Mouse (Mus musculus): ENCODE measurements at regions not wholly inside any gene's neighbourhood (a gene's known extent, or its start where the extent isn't known, plus 50 kb on each side); places are given as distances from the start of the nearest gene placed in this dataset.

DNA sequence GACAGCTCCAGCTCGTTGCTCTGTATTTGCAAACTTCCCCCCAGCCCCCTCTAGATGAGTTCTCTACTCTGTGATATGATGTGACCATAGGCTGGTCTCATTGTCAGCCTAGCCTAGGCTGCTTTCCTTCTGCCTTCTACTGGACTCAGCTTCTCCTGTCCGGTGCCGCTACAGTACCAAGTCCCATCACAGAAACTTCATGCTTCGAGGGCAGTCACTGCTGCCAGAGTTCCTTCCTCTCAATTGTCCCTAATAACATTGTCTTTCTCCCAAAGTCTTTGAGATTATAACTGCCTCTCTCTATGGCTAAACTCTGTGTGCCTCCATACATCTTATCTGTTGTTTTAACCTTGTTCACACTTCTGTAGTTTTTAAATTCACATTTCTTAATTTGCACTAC lies 114.0 kb upstream of the Fmo9 start:
- TF ChIP-seq REST (IDR thresholded peaks at IDR 0.05; ENCODE audit: insufficient read depth, insufficient read length) (no peak), MYOD1 (IDR thresholded peaks at IDR 0.05; ENCODE audit: control insufficient read depth in 1 of 3, insufficient read length in 2 of 3, low read depth in 2 of 3) (no peak), SRF (IDR thresholded peaks at IDR 0.05; ENCODE audit: control insufficient read depth, insufficient read length, low read depth) (no peak), USF1 (IDR thresholded peaks at IDR 0.05; ENCODE audit: low read depth) (no peak), TCF3 (IDR thresholded peaks at IDR 0.05; ENCODE audit: insufficient read length, low read depth) (no peak), MYOG (IDR thresholded peaks at IDR 0.05; ENCODE audit: control insufficient read depth in 1 of 3, insufficient read depth in 1 of 3, insufficient read length in 2 of 3, low read depth in 2 of 3) (no peak), TCF12 (IDR thresholded peaks at IDR 0.05; ENCODE audit: insufficient read depth, poor library complexity, severe bottlenecking) (no peak), POLR2A (IDR thresholded peaks at IDR 0.05; ENCODE audit: insufficient read length, low read depth) (no peak), MAX (IDR thresholded peaks at IDR 0.05; ENCODE audit: low read depth) (no peak), E2F4 (IDR thresholded peaks at IDR 0.05; ENCODE audit: insufficient read depth) (no peak), CEBPB (IDR thresholded peaks at IDR 0.05; ENCODE audit: insufficient read depth, poor library complexity, severe bottlenecking) (no peak), POLR2AphosphoS2 (IDR thresholded peaks at IDR 0.05; ENCODE audit: insufficient read length, low read depth) (no peak)
- Histone ChIP-seq H3K27me3 (ENCODE audit: control insufficient read depth, insufficient read depth, insufficient read length) (no peaks in the 10 kb centered on the region), H3K36me3 (ENCODE audit: control insufficient read depth, insufficient read depth) (no peaks in the 10 kb centered on the region), H3K4me2 (ENCODE audit: low read depth) (no peak overlapping the region), H3K4me3 (no peak overlapping the region), H3K79me2 (ENCODE audit: control insufficient read depth, insufficient read depth) (no peaks in the 10 kb centered on the region), H3ac (ENCODE audit: control insufficient read depth, insufficient read length) (no peak overlapping the region)

DNA sequence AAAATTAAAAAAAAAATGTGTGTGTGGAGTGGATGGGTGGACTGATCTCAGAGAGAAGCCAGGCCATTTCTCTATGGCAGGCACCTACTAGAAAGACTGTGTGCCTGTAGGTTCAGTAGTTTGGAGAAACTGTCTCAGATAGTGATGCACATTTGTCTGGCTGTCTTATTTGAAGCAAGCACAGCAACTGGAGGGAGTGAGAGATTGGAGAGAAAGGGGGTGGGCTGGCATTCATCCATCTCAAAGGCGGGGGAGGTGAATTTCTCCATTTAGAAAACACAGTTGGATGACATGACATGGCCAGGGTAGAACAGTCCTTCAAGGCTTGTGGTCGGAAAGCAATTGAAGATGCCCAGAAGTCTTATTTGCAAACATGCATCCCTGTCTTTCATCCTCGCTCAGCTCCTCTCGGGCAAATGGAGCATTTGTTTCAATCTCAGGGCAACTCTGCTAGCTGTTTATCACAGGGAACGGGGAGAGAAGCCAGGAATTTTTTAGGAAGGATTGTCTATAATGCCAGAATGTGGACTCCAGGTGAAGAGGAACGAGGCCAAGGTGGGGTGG lies 114.8 kb upstream of the Fmo9 start:
- Histone ChIP-seq H3K36me3 (ENCODE audit: control insufficient read depth, insufficient read depth) (no peaks in the 10 kb centered on the region), H3K79me2 (ENCODE audit: control insufficient read depth, insufficient read depth) (no peaks in the 10 kb centered on the region), H3ac (ENCODE audit: control insufficient read depth, insufficient read length) (no peak overlapping the region), H3K27me3 (ENCODE audit: control insufficient read depth, insufficient read depth, insufficient read length) (no peaks in the 10 kb centered on the region), H3K4me3 (no peak overlapping the region), H3K4me2 (ENCODE audit: low read depth) (no peak overlapping the region)
- no peak for TF ChIP-seq E2F4 (IDR thresholded peaks at IDR 0.05; ENCODE audit: insufficient read depth)
- peak in 1 of 3 experiments; percentile 10 for TF ChIP-seq MYOD1 (IDR thresholded peaks at IDR 0.05; ENCODE audit: control insufficient read depth in 1 of 3, insufficient read length in 2 of 3, low read depth in 2 of 3)
- no peak for TF ChIP-seq CEBPB (IDR thresholded peaks at IDR 0.05; ENCODE audit: insufficient read depth, poor library complexity, severe bottlenecking)
- no peak for TF ChIP-seq POLR2AphosphoS2 (IDR thresholded peaks at IDR 0.05; ENCODE audit: insufficient read length, low read depth)

- no peaks in the 10 kb centered on the region for H3K36me3 ChIP-seq (ENCODE audit: control insufficient read depth, insufficient read depth)
- H3K4me2 ChIP-seq (ENCODE audit: low read depth): no peak overlapping the region
- TF ChIP-seq MYOG (IDR thresholded peaks at IDR 0.05; ENCODE audit: control insufficient read depth in 1 of 3, insufficient read depth in 1 of 3, insufficient read length in 2 of 3, low read depth in 2 of 3) (no peak), POLR2A (IDR thresholded peaks at IDR 0.05; ENCODE audit: insufficient read length, low read depth) (no peak), TCF3 (IDR thresholded peaks at IDR 0.05; ENCODE audit: insufficient read length, low read depth) (no peak), CEBPB (IDR thresholded peaks at IDR 0.05; ENCODE audit: insufficient read depth, poor library complexity, severe bottlenecking) (no peak), REST (IDR thresholded peaks at IDR 0.05; ENCODE audit: insufficient read depth, insufficient read length) (no peak), MYOD1 (IDR thresholded peaks at IDR 0.05; ENCODE audit: control insufficient read depth in 1 of 3, insufficient read length in 2 of 3, low read depth in 2 of 3) (no peak), POLR2AphosphoS2 (IDR thresholded peaks at IDR 0.05; ENCODE audit: insufficient read length, low read depth) (no peak), USF1 (IDR thresholded peaks at IDR 0.05; ENCODE audit: low read depth) (no peak), E2F4 (IDR thresholded peaks at IDR 0.05; ENCODE audit: insufficient read depth) (no peak), SRF (IDR thresholded peaks at IDR 0.05; ENCODE audit: control insufficient read depth, insufficient read length, low read depth) (no peak), TCF12 (IDR thresholded peaks at IDR 0.05; ENCODE audit: insufficient read depth, poor library complexity, severe bottlenecking) (no peak), MAX (IDR thresholded peaks at IDR 0.05; ENCODE audit: low read depth) (no peak)
- H3ac ChIP-seq (ENCODE audit: control insufficient read depth, insufficient read length): no peak overlapping the region
- no peaks in the 10 kb centered on the region for H3K27me3 ChIP-seq (ENCODE audit: control insufficient read depth, insufficient read depth, insufficient read length)
- H3K79me2 ChIP-seq (ENCODE audit: control insufficient read depth, insufficient read depth): no peaks in the 10 kb centered on the region
- no peak overlapping the region for H3K4me3 ChIP-seq
These were observed 115.3 kb upstream of the Fmo9 start for GRCm38 (mm10) chr1:166796931-166797330.

DNA sequence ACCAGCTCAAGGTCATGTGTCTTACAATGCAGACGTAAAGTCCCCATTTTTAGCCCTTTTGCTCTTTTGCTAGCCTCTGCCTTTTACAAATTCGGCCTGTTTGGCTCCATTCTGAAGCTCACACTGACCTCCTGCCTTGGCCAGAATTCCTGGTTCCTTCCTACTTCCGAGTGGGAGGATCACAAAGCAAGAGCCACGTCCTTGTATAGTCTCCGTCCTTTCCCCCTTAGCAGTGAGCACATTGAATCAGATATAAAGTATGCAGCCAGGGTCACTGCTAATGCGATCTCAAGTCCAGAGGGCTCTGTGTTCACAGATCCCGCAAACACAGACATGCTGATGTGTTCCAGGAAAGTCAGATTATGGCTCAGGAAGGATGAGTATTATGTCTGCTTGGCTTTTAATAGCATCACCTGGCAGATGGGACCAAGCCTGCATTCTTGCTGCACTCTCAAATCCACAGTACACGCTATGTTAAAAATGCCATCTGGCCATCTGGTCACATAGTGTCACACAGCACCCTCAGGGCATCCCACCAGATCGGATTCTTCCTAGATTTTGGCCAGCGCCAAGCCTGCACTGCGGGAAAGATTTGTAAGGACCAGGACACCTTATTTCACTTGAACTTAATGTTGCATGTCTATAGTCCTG lies 119.4 kb upstream of the Fmo9 start:
- Histone ChIP-seq H3K4me3 (no peak overlapping the region), H3ac (ENCODE audit: control insufficient read depth, insufficient read length) (no peak overlapping the region), H3K4me2 (ENCODE audit: low read depth) (no peak overlapping the region), H3K79me2 (ENCODE audit: control insufficient read depth, insufficient read depth) (no peaks in the 10 kb centered on the region), H3K27me3 (ENCODE audit: control insufficient read depth, insufficient read depth, insufficient read length) (no peaks in the 10 kb centered on the region), H3K36me3 (ENCODE audit: control insufficient read depth, insufficient read depth) (no peaks in the 10 kb centered on the region)
- TF ChIP-seq MYOG (IDR thresholded peaks at IDR 0.05; ENCODE audit: control insufficient read depth in 1 of 3, insufficient read depth in 1 of 3, insufficient read length in 2 of 3, low read depth in 2 of 3) (no peak), MAX (IDR thresholded peaks at IDR 0.05; ENCODE audit: low read depth) (no peak), SRF (IDR thresholded peaks at IDR 0.05; ENCODE audit: control insufficient read depth, insufficient read length, low read depth) (no peak), POLR2AphosphoS2 (IDR thresholded peaks at IDR 0.05; ENCODE audit: insufficient read length, low read depth) (no peak), CEBPB (IDR thresholded peaks at IDR 0.05; ENCODE audit: insufficient read depth, poor library complexity, severe bottlenecking) (no peak), MYOD1 (IDR thresholded peaks at IDR 0.05; ENCODE audit: control insufficient read depth in 1 of 3, insufficient read length in 2 of 3, low read depth in 2 of 3) (no peak), POLR2A (IDR thresholded peaks at IDR 0.05; ENCODE audit: insufficient read length, low read depth) (no peak), REST (IDR thresholded peaks at IDR 0.05; ENCODE audit: insufficient read depth, insufficient read length) (no peak), E2F4 (IDR thresholded peaks at IDR 0.05; ENCODE audit: insufficient read depth) (no peak), TCF3 (IDR thresholded peaks at IDR 0.05; ENCODE audit: insufficient read length, low read depth) (no peak), USF1 (IDR thresholded peaks at IDR 0.05; ENCODE audit: low read depth) (no peak), TCF12 (IDR thresholded peaks at IDR 0.05; ENCODE audit: insufficient read depth, poor library complexity, severe bottlenecking) (no peak)

All from myocyte (in vitro differentiated cells).